Mouse (Mus musculus) megakaryocyte, embryonic 14.5 days (primary cell): ENCODE data around the gene Medag.

Source experiments
- FLI1 ChIP-seq: IDR thresholded peaks from 2 replicates; pipeline ENCODE4 v1.6.1; 2012; ENCODE audit warnings: low read length, inconsistent platforms, mixed read lengths
- GATA1 ChIP-seq: IDR thresholded peaks from 3 replicates; pipeline ENCODE4 v1.6.1; 2012; ENCODE audit warnings: mixed read lengths, low read length, inconsistent platforms, borderline replicate concordance

DNA sequence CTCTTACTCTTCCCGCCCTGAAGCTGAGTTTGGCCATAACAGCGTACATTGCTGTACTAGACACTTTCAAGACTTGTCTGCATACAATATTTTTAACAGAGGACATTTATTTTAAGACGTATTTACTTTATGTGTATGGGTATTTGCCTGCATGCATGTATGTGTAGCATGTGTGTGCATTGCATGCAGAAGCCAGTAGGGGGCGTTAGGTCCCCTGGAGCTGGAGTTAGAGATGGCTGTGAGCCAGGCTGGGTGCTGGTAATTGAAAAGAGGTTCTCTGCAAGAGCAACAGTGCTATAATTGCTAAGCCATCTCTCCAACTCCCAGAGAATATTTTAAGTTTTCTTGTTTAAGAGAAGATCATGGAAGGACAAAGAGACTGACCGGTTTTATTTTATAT lies 6.8 kb upstream of the Medag start:
- TF ChIP-seq GATA1 (no peak), FLI1 (no peak)
